Mouse (Mus musculus): ENCODE data around the gene Rhot1. TPM values are rescaled to one million over a fixed set of nuclear protein-coding genes. Genes with fewer than 3 reads are reported as not detected.

Gene Rhot1
- polyA plus RNA-seq, 1 experiment = 54.1 TPM

DNA sequence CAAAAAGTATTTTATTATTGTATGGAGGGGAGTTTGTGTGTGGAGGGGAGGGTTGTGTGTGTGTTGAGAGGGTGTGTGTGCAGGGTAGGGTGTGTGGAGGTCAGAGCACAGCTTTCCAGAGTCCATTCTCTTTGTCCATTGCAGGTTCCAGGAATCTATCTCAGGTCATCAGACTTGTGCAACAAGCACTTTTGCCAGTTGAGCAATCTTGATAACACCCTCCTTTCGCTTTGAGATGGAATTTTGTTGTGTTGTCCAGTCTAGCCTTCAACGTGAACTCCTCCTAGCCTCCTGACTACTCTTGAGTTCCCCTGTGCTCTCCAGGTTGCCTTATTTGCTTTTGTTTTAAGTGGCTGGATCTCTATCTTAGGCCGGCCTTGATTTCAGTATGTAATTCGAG lies 18.5 kb upstream of the Rhot1 start:
- no peak overlapping the region for H3K4me3 ChIP-seq (ENCODE audit: insufficient read depth, low read length)
- TF ChIP-seq POLR2A (IDR thresholded peaks at IDR 0.05; ENCODE audit: extremely low read depth, insufficient read depth, low read length) (no peak), CTCF (IDR thresholded peaks at IDR 0.05; ENCODE audit: extremely low read depth, insufficient read depth, low read length) (no peak)
- no peak overlapping the region for H3K27ac ChIP-seq (ENCODE audit: insufficient read depth, low read length)
- H3K4me1 ChIP-seq (ENCODE audit: control insufficient read depth, insufficient read depth, low read length) = no peaks in the 10 kb centered on the region

GRCm38 (mm10) chr11:80193827-80194226 lies 15.0 kb upstream of the Rhot1 start:
- H3K4me3 ChIP-seq (ENCODE audit: insufficient read depth, low read length) = no peak overlapping the region

GRCm38 (mm10) chr11:80196351-80196750 lies 12.5 kb upstream of the Rhot1 start:
- Histone ChIP-seq H3K4me1 (ENCODE audit: control insufficient read depth, insufficient read depth, low read length) (no peaks in the 10 kb centered on the region), H3K4me3 (ENCODE audit: insufficient read depth, low read length) (no peak overlapping the region), H3K27ac (ENCODE audit: insufficient read depth, low read length) (no peak overlapping the region)
- TF ChIP-seq POLR2A (IDR thresholded peaks at IDR 0.05; ENCODE audit: extremely low read depth, insufficient read depth, low read length) (no peak), CTCF (IDR thresholded peaks at IDR 0.05; ENCODE audit: extremely low read depth, insufficient read depth, low read length) (no peak)

More at GRCm38 (mm10) chr11:80193827-80194226, 15.0 kb upstream of the Rhot1 start:
- Histone ChIP-seq H3K4me1 (ENCODE audit: control insufficient read depth, insufficient read depth, low read length) (no peaks in the 10 kb centered on the region), H3K27ac (ENCODE audit: insufficient read depth, low read length) (no peak overlapping the region)
- TF ChIP-seq CTCF (IDR thresholded peaks at IDR 0.05; ENCODE audit: extremely low read depth, insufficient read depth, low read length) = no peak
- TF ChIP-seq POLR2A (IDR thresholded peaks at IDR 0.05; ENCODE audit: extremely low read depth, insufficient read depth, low read length) = no peak

GRCm38 (mm10) chr11:80199316-80199715 lies 9.5 kb upstream of the Rhot1 start:
- H3K4me3 ChIP-seq (ENCODE audit: insufficient read depth, low read length) = no peak overlapping the region
- no peaks in the 10 kb centered on the region for H3K4me1 ChIP-seq (ENCODE audit: control insufficient read depth, insufficient read depth, low read length)
- no peak overlapping the region for H3K27ac ChIP-seq (ENCODE audit: insufficient read depth, low read length)
- no peak for TF ChIP-seq CTCF (IDR thresholded peaks at IDR 0.05; ENCODE audit: extremely low read depth, insufficient read depth, low read length)
- TF ChIP-seq POLR2A (IDR thresholded peaks at IDR 0.05; ENCODE audit: extremely low read depth, insufficient read depth, low read length) = no peak

- TF ChIP-seq POLR2A (IDR thresholded peaks at IDR 0.05; ENCODE audit: extremely low read depth, insufficient read depth, low read length) (no peak), CTCF (IDR thresholded peaks at IDR 0.05; ENCODE audit: extremely low read depth, insufficient read depth, low read length) (no peak)
- H3K4me3 ChIP-seq (ENCODE audit: insufficient read depth, low read length) = no peak overlapping the region
- H3K4me1 ChIP-seq (ENCODE audit: control insufficient read depth, insufficient read depth, low read length) = no peaks in the 10 kb centered on the region
- H3K27ac ChIP-seq (ENCODE audit: insufficient read depth, low read length) = no peak overlapping the region
These were observed 9.0 kb upstream of the Rhot1 start for GRCm38 (mm10) chr11:80199773-80200172.

GRCm38 (mm10) chr11:80200326-80200725 lies 8.5 kb upstream of the Rhot1 start:
- Histone ChIP-seq H3K27ac (ENCODE audit: insufficient read depth, low read length) (no peak overlapping the region), H3K4me1 (ENCODE audit: control insufficient read depth, insufficient read depth, low read length) (no peaks in the 10 kb centered on the region), H3K4me3 (ENCODE audit: insufficient read depth, low read length) (no peak overlapping the region)
- TF ChIP-seq CTCF (IDR thresholded peaks at IDR 0.05; ENCODE audit: extremely low read depth, insufficient read depth, low read length) = peak; percentile 29; the same call in 1 of the 2 replicates
- TF ChIP-seq POLR2A (IDR thresholded peaks at IDR 0.05; ENCODE audit: extremely low read depth, insufficient read depth, low read length) = no peak

GRCm38 (mm10) chr11:80202296-80202695 lies 6.5 kb upstream of the Rhot1 start:
- Histone ChIP-seq H3K4me3 (ENCODE audit: insufficient read depth, low read length) (no peak overlapping the region), H3K27ac (ENCODE audit: insufficient read depth, low read length) (no peak overlapping the region), H3K4me1 (ENCODE audit: control insufficient read depth, insufficient read depth, low read length) (no peaks in the 10 kb centered on the region)
- TF ChIP-seq CTCF (IDR thresholded peaks at IDR 0.05; ENCODE audit: extremely low read depth, insufficient read depth, low read length) = no peak
- TF ChIP-seq POLR2A (IDR thresholded peaks at IDR 0.05; ENCODE audit: extremely low read depth, insufficient read depth, low read length) = no peak

DNA sequence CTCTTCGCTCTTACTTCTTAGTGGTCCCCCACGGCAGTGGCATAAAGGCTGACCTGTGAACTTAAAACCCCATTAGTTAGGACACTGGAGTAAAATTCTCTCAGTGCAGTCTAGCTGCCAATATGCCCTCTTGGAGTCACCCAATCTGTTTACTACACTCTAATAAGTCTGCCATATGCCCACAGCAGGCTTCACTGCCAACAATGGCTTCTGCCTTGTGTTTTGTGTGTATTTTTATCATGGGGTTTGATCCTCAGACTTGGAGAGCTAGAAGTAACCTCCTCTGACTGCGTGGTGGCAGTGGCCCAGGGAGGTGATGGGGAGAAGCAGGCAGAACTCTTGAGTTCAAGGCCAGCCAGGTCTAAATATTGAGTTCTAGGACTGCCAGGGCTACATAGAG lies 4.8 kb upstream of the Rhot1 start:
- Histone ChIP-seq H3K27ac (ENCODE audit: insufficient read depth, low read length) (no peak overlapping the region), H3K4me1 (ENCODE audit: control insufficient read depth, insufficient read depth, low read length) (no peaks in the 10 kb centered on the region), H3K4me3 (ENCODE audit: insufficient read depth, low read length) (no peak overlapping the region)
- no peak for TF ChIP-seq POLR2A (IDR thresholded peaks at IDR 0.05; ENCODE audit: extremely low read depth, insufficient read depth, low read length)
- TF ChIP-seq CTCF (IDR thresholded peaks at IDR 0.05; ENCODE audit: extremely low read depth, insufficient read depth, low read length) = no peak

GRCm38 (mm10) chr11:80204941-80205340 lies 3.9 kb upstream of the Rhot1 start:
- H3K27ac ChIP-seq (ENCODE audit: insufficient read depth, low read length) = no peak overlapping the region
- H3K4me1 ChIP-seq (ENCODE audit: control insufficient read depth, insufficient read depth, low read length) = no peaks in the 10 kb centered on the region
- TF ChIP-seq CTCF (IDR thresholded peaks at IDR 0.05; ENCODE audit: extremely low read depth, insufficient read depth, low read length) = no peak
- TF ChIP-seq POLR2A (IDR thresholded peaks at IDR 0.05; ENCODE audit: extremely low read depth, insufficient read depth, low read length) = no peak
- H3K4me3 ChIP-seq (ENCODE audit: insufficient read depth, low read length) = no peak overlapping the region

- TF ChIP-seq CTCF (IDR thresholded peaks at IDR 0.05; ENCODE audit: extremely low read depth, insufficient read depth, low read length) (no peak), POLR2A (IDR thresholded peaks at IDR 0.05; ENCODE audit: extremely low read depth, insufficient read depth, low read length) (no peak)
- H3K27ac ChIP-seq (ENCODE audit: insufficient read depth, low read length) = no peak overlapping the region
- H3K4me3 ChIP-seq (ENCODE audit: insufficient read depth, low read length) = no peak overlapping the region; the same call in 1 of the 2 replicates
- no peaks in the 10 kb centered on the region for H3K4me1 ChIP-seq (ENCODE audit: control insufficient read depth, insufficient read depth, low read length)
These were observed 357 bp upstream of the Rhot1 start for GRCm38 (mm10) chr11:80208465-80208859.
